Mouse (Mus musculus) hindbrain, embryonic 16.5 days (tissue): Measurements from ENCODE around the gene Phpt1. TPM values are rescaled to one million over a fixed set of nuclear protein-coding genes. Genes with fewer than 3 reads are reported as not detected.

ENCODE experiments used
- ATAC-seq: fragments of 200-750 bp; cut with Nextera tagmentation; 2 replicates; pipeline ENCODE4 v1.8.0; 2017; ENCODE audit warnings: moderate TSS enrichment, moderate library complexity
- H3K27ac ChIP-seq: fragments of 300-500 bp; sonication (generic); 2 replicates; pipeline ENCODE4 v1.5.1; 2014; ENCODE audit warnings: low read depth, mild to moderate bottlenecking, control low read depth, low read length, moderate library complexity
- H3K27me3 ChIP-seq: fragments of 300-500 bp; sonication (generic); replicated peaks from 2 replicates; pipeline ENCODE4 v1.6.1; 2014; ENCODE audit warnings: low read length; ENCODE audit not compliant: control insufficient read depth, insufficient read depth
- H3K36me3 ChIP-seq: fragments of 300-500 bp; sonication (generic); 2 replicates; pipeline ENCODE4 v1.6.1; 2014; ENCODE audit warnings: mild to moderate bottlenecking, low read length, moderate library complexity, mixed read lengths; ENCODE audit not compliant: control insufficient read depth, insufficient read depth
- H3K4me1 ChIP-seq: fragments of 300-500 bp; sonication (generic); 2 replicates; pipeline ENCODE4 v1.6.1; 2014; ENCODE audit warnings: low read depth, low read length; ENCODE audit not compliant: control insufficient read depth, insufficient read depth
- H3K4me2 ChIP-seq: fragments of 300-500 bp; sonication (generic); 2 replicates; pipeline ENCODE4 v1.6.1; 2014; ENCODE audit warnings: mild to moderate bottlenecking, low read length, control low read depth, moderate library complexity
- H3K4me3 ChIP-seq: fragments of 300-500 bp; sonication (generic); 2 replicates; pipeline ENCODE4 v1.5.1; 2014; ENCODE audit warnings: mild to moderate bottlenecking, low read length, control low read depth, moderate library complexity
- H3K9ac ChIP-seq: fragments of 300-500 bp; sonication (generic); 2 replicates; pipeline ENCODE4 v1.6.1; 2014; ENCODE audit warnings: low read depth, mild to moderate bottlenecking, control low read depth, low read length, moderate library complexity
- H3K9me3 ChIP-seq: fragments of 300-500 bp; sonication (generic); 2 replicates; pipeline ENCODE4 v1.6.1; 2014; ENCODE audit warnings: mild to moderate bottlenecking, low read length, moderate library complexity; ENCODE audit not compliant: control insufficient read depth
- WGBS: fragments of 180-500 bp; shearing (Covaris S2); extraction: QIAGEN DNeasy Blood & Tissue Kit; methylation state at CpG from one replicate; pipeline ENCODE4 v1.1.7; 2014; 5-methylcytosine and 5-hydroxymethylcytosine counted together
- polyA plus RNA-seq: library from polyadenylated mRNA; unstranded; fragments of >200 nt; fragmentation: Nextera tagmentation; extraction: Ambion mirVana; gene quantifications from 2 replicates; pipeline ENCODE4 v1.2.1, GENCODE M21; 2015

Phpt1 gene
- polyA plus RNA-seq, 1 experiment from 2014 or later: 178 TPM

GRCm38 (mm10) chr2:25571221-25571620 is 3.8 kb downstream of the Phpt1 start:
- Histone ChIP-seq H3K9ac (no peak overlapping the region), H3K9me3 (no peaks in the 10 kb centered on the region), H3K27ac (no peak overlapping the region), H3K27me3 (peaks cover 2% of the 10 kb centered on the region), H3K4me2 (no peak overlapping the region), H3K36me3 (peaks cover 2% of the 10 kb centered on the region; the same call in 1 of the 2 replicates), H3K4me1 (peaks cover 19% of the 10 kb centered on the region), H3K4me3 (no peak overlapping the region)
- WGBS: 95% methylated on average over 4 of the region's 4 CpGs
- ATAC-seq: no peak

- peaks cover 13% of the 10 kb centered on the region for H3K4me1 ChIP-seq
- H3K27me3 ChIP-seq: no peaks in the 10 kb centered on the region
- H3K9me3 ChIP-seq: no peaks in the 10 kb centered on the region
- 95% methylated on average over 3 of the region's 3 CpGs for WGBS
- no peak overlapping the region for H3K4me3 ChIP-seq
- peaks cover 7% of the 10 kb centered on the region; the same call in 1 of the 2 replicates for H3K36me3 ChIP-seq
- H3K9ac ChIP-seq: no peak overlapping the region
- ATAC-seq: no peak
- no peak overlapping the region for H3K4me2 ChIP-seq
- no peak overlapping the region for H3K27ac ChIP-seq
Measured at GRCm38 (mm10) chr2:25569323-25569722, 5.7 kb downstream of the Phpt1 start.

- no peak overlapping the region for H3K9ac ChIP-seq
- WGBS: 96% methylated on average over 6 of the region's 6 CpGs
- no peak for ATAC-seq
Measured at GRCm38 (mm10) chr2:25568473-25569019, 6.5 kb downstream of the Phpt1 start.

GRCm38 (mm10) chr2:25566558-25566957 is 8.5 kb downstream of the Phpt1 start:
- 85% methylated on average over 6 of the region's 6 CpGs for WGBS

More at GRCm38 (mm10) chr2:25568473-25569019, 6.5 kb downstream of the Phpt1 start:
- Histone ChIP-seq H3K27me3 (no peaks in the 10 kb centered on the region), H3K4me2 (no peak overlapping the region), H3K27ac (no peak overlapping the region), H3K4me3 (no peak overlapping the region), H3K9me3 (no peaks in the 10 kb centered on the region), H3K4me1 (peaks cover 6% of the 10 kb centered on the region), H3K36me3 (peaks cover 7% of the 10 kb centered on the region; the same call in 1 of the 2 replicates)

GRCm38 (mm10) chr2:25565741-25566140 is 9.3 kb downstream of the Phpt1 start:
- H3K9ac ChIP-seq: no peak overlapping the region
- no peaks in the 10 kb centered on the region for H3K27me3 ChIP-seq
- H3K4me1 ChIP-seq: no peaks in the 10 kb centered on the region
- H3K36me3 ChIP-seq: peaks cover 31% of the 10 kb centered on the region
- H3K4me3 ChIP-seq: no peak overlapping the region
- no peak overlapping the region for H3K27ac ChIP-seq
- peak; percentile 14; the same call in 1 of the 2 replicates for ATAC-seq
- no peak overlapping the region for H3K4me2 ChIP-seq
- WGBS: 88% methylated on average over 8 of the region's 8 CpGs
- H3K9me3 ChIP-seq: no peaks in the 10 kb centered on the region

More at GRCm38 (mm10) chr2:25566558-25566957, 8.5 kb downstream of the Phpt1 start:
- Histone ChIP-seq H3K4me3 (no peak overlapping the region), H3K27ac (no peak overlapping the region), H3K9ac (no peak overlapping the region), H3K9me3 (no peaks in the 10 kb centered on the region), H3K4me1 (no peaks in the 10 kb centered on the region), H3K27me3 (no peaks in the 10 kb centered on the region), H3K4me2 (no peak overlapping the region), H3K36me3 (peaks cover 22% of the 10 kb centered on the region)
- ATAC-seq: no peak

GRCm38 (mm10) chr2:25561946-25562345 is 13.1 kb downstream of the Phpt1 start:
- peaks cover 16% of the 10 kb centered on the region for H3K4me1 ChIP-seq
- no peak overlapping the region for H3K4me2 ChIP-seq
- no peak for ATAC-seq
- no peak overlapping the region for H3K4me3 ChIP-seq
- peaks cover 35% of the 10 kb centered on the region for H3K36me3 ChIP-seq
- no peak overlapping the region for H3K9ac ChIP-seq
- WGBS: 82% methylated on average over 9 of the region's 9 CpGs
- no peaks in the 10 kb centered on the region for H3K27me3 ChIP-seq
- H3K27ac ChIP-seq: no peak overlapping the region
- H3K9me3 ChIP-seq: no peaks in the 10 kb centered on the region

GRCm38 (mm10) chr2:25560551-25560950 is 14.5 kb downstream of the Phpt1 start:
- no peaks in the 10 kb centered on the region for H3K27me3 ChIP-seq
- H3K4me1 ChIP-seq: peaks cover 22% of the 10 kb centered on the region
- H3K36me3 ChIP-seq: peaks cover 33% of the 10 kb centered on the region
- no peak overlapping the region for H3K4me2 ChIP-seq
- H3K9me3 ChIP-seq: no peaks in the 10 kb centered on the region
- H3K4me3 ChIP-seq: no peak overlapping the region
- ATAC-seq: no peak
- 94% methylated on average over 8 of the region's 8 CpGs for WGBS
- H3K27ac ChIP-seq: no peak overlapping the region
- H3K9ac ChIP-seq: no peak overlapping the region

- Histone ChIP-seq H3K4me3 (peak overlapping the region; percentile 96), H3K4me2 (peak overlapping the region; percentile 97), H3K9ac (peak overlapping the region; percentile 98), H3K36me3 (peaks cover 29% of the 10 kb centered on the region), H3K27me3 (no peaks in the 10 kb centered on the region), H3K9me3 (no peaks in the 10 kb centered on the region), H3K4me1 (peaks cover 22% of the 10 kb centered on the region), H3K27ac (no peak overlapping the region)
- WGBS: 76% methylated on average over 6 of the region's 6 CpGs
- ATAC-seq: no peak
Measured at GRCm38 (mm10) chr2:25558774-25559173, 16.2 kb downstream of the Phpt1 start.

GRCm38 (mm10) chr2:25557964-25558360 is 17.1 kb downstream of the Phpt1 start:
- Histone ChIP-seq H3K4me3 (peak overlapping the region; percentile 96), H3K36me3 (peaks cover 23% of the 10 kb centered on the region), H3K4me1 (peaks cover 22% of the 10 kb centered on the region), H3K27me3 (no peaks in the 10 kb centered on the region), H3K9ac (peak overlapping the region; percentile 98), H3K27ac (peak overlapping the region; percentile 88), H3K9me3 (no peaks in the 10 kb centered on the region), H3K4me2 (peak overlapping the region; percentile 97)
- no peak; the same call in 1 of the 2 replicates for ATAC-seq
- under 1% methylated on average over 24 of the region's 24 CpGs for WGBS
